ENCODE assay signal across 20 mouse cellular contexts in the genomic region with DNA sequence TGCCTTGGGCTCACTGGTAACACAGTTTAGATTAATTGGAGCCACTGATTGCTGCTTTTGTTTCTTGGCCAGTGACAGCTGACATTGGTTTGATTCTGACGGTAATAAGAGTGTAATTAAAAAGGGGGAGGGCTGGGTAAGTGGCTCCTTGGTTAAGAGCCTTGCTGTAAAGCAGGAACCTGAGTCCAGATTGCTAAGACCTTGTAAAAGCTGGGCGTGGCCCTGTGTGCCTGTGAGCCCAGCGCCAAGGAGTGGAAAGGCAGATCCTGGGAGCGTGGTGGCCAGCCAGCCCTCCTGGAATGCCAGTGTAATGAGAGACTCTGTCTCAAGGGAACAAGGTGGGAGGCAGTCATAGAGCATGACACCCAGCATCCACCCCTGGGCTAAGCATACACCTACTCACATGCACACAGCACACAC. TPM values are rescaled to one million over a fixed set of nuclear protein-coding genes. Genes with fewer than 3 reads are reported as not detected.
A peak's percentile ranks its signal among the peaks of the same experiment; 100 is the strongest.
DNase-seq lines count a peak whose midpoint lies in the region; ATAC-seq lines count a peak whose summit lies in the region.
"Had no signal": no experiment of that assay in that cellular context is flagged by ENCODE, and none has a peak within 500 bp of the region (broad histone marks: within the 10 kb centered on the region; RNA-seq: fewer than 3 reads in every experiment).

No protein-coding gene starts in this region.

- DNase-seq in hindbrain, embryonic 10.5 days (ENCODE audit: low spot score) = no peak
- DNase-seq in embryo, embryonic 10 days (ENCODE audit: low spot score) = no peak
- no peak for DNase-seq in embryo, embryonic 11 days
- DNase-seq: adrenal gland, adult 2 months; cerebellum, adult 2 months; kidney, postnatal 25 days; layer of hippocampus, postnatal 36 days; liver, postnatal 0 days; thymus, postnatal 25 days had no signal

- no peak overlapping the region for H3K4me3 ChIP-seq in hindbrain, embryonic 15.5 days
- H3K4me3 ChIP-seq in hindbrain, embryonic 10.5 days = no peak overlapping the region
- no peak overlapping the region for H3K4me3 ChIP-seq in neural tube, embryonic 12.5 days
- no peak overlapping the region for H3K4me3 ChIP-seq in neural tube, embryonic 15.5 days (replicated peaks)
- H3K4me3 ChIP-seq in forebrain, embryonic 16.5 days (replicated peaks; ENCODE audit: low read length) = no peak overlapping the region
- H3K4me3 ChIP-seq in neural tube, embryonic 14.5 days (ENCODE audit: low read depth, low read length) = no peak overlapping the region
- H3K4me3 ChIP-seq: erythroblast, embryonic 14.5 days; heart, embryonic 12.5 days; stomach, embryonic 15.5 days had no signal

- ATAC-seq in hindbrain, embryonic 15.5 days (ENCODE audit: low FRiP score, low read depth) = 0 out of 2 replicates have a peak, but pooled peaks have one; percentile 23
- 0 out of 2 replicates have a peak, but pooled peaks have one; percentile 52 for ATAC-seq in neural tube, embryonic 12.5 days (ENCODE audit: low FRiP score, low read depth)
- no peak for ATAC-seq in neural tube, embryonic 15.5 days (ENCODE audit: low FRiP score)
- ATAC-seq in forebrain, embryonic 16.5 days = peak; percentile 69
- peak; percentile 41; the same call in 1 of the 2 replicates for ATAC-seq in neural tube, embryonic 14.5 days (ENCODE audit: low read depth)
- ATAC-seq: liver, postnatal 0 days; midbrain, embryonic 16.5 days had no signal

- no peak overlapping the region for H3K9ac ChIP-seq in hindbrain, embryonic 15.5 days
- H3K9ac ChIP-seq in neural tube, embryonic 12.5 days = no peak overlapping the region
- H3K9ac ChIP-seq in neural tube, embryonic 15.5 days (replicated peaks) = no peak overlapping the region
- no peak overlapping the region for H3K9ac ChIP-seq in forebrain, embryonic 16.5 days (replicated peaks; ENCODE audit: low read depth, low read length)
- H3K9ac ChIP-seq in neural tube, embryonic 14.5 days (replicated peaks; ENCODE audit: low read depth, low read length) = no peak overlapping the region; the same call in 1 of the 2 replicates
- H3K9ac ChIP-seq: heart, embryonic 12.5 days; liver, postnatal 0 days; stomach, embryonic 15.5 days had no signal

- no peaks in the 10 kb centered on the region for H3K4me1 ChIP-seq in hindbrain, embryonic 15.5 days (replicated peaks)
- no peaks in the 10 kb centered on the region for H3K4me1 ChIP-seq in hindbrain, embryonic 10.5 days (replicated peaks)
- H3K4me1 ChIP-seq in neural tube, embryonic 12.5 days = peaks cover 3% of the 10 kb centered on the region; the same call in 1 of the 2 replicates
- no peaks in the 10 kb centered on the region for H3K4me1 ChIP-seq in neural tube, embryonic 15.5 days
- H3K4me1 ChIP-seq in forebrain, embryonic 16.5 days (replicated peaks; ENCODE audit: control insufficient read depth, insufficient read depth, low read length) = peaks cover 7% of the 10 kb centered on the region; the same call in 1 of the 2 replicates
- H3K4me1 ChIP-seq in neural tube, embryonic 14.5 days (ENCODE audit: control insufficient read depth, insufficient read depth, low read length) = no peaks in the 10 kb centered on the region
- H3K4me1 ChIP-seq: heart, embryonic 12.5 days; stomach, embryonic 15.5 days had no signal

- H3K27ac ChIP-seq in hindbrain, embryonic 15.5 days (replicated peaks) = no peak overlapping the region
- no peak overlapping the region for H3K27ac ChIP-seq in hindbrain, embryonic 10.5 days
- H3K27ac ChIP-seq in neural tube, embryonic 12.5 days = no peak overlapping the region
- H3K27ac ChIP-seq in neural tube, embryonic 15.5 days (replicated peaks) = no peak overlapping the region
- H3K27ac ChIP-seq in forebrain, embryonic 16.5 days (ENCODE audit: low read length) = no peak overlapping the region
- no peak overlapping the region for H3K27ac ChIP-seq in neural tube, embryonic 14.5 days (ENCODE audit: low read depth, low read length)
- H3K27ac ChIP-seq: macrophage; stomach, embryonic 15.5 days had no signal

- H3K27me3 ChIP-seq in hindbrain, embryonic 15.5 days = no peaks in the 10 kb centered on the region
- no peaks in the 10 kb centered on the region for H3K27me3 ChIP-seq in hindbrain, embryonic 10.5 days (ENCODE audit: insufficient read depth, poor library complexity, severe bottlenecking)
- no peaks in the 10 kb centered on the region for H3K27me3 ChIP-seq in neural tube, embryonic 12.5 days (replicated peaks)
- no peaks in the 10 kb centered on the region for H3K27me3 ChIP-seq in neural tube, embryonic 15.5 days (replicated peaks)
- no peaks in the 10 kb centered on the region for H3K27me3 ChIP-seq in forebrain, embryonic 16.5 days (replicated peaks; ENCODE audit: control insufficient read depth, insufficient read depth, low read length)
- no peaks in the 10 kb centered on the region for H3K27me3 ChIP-seq in neural tube, embryonic 14.5 days (ENCODE audit: control insufficient read depth, insufficient read depth, low read length)
- H3K27me3 ChIP-seq: heart, embryonic 12.5 days; stomach, embryonic 15.5 days had no signal

- H3K4me2 ChIP-seq in hindbrain, embryonic 15.5 days = no peak overlapping the region
- no peak overlapping the region for H3K4me2 ChIP-seq in neural tube, embryonic 12.5 days (replicated peaks)
- H3K4me2 ChIP-seq in neural tube, embryonic 15.5 days = no peak overlapping the region
- H3K4me2 ChIP-seq in forebrain, embryonic 16.5 days (ENCODE audit: low read length) = no peak overlapping the region
- no peak overlapping the region for H3K4me2 ChIP-seq in neural tube, embryonic 14.5 days (ENCODE audit: low read depth, low read length)
- H3K4me2 ChIP-seq: heart, embryonic 12.5 days; stomach, embryonic 15.5 days had no signal

- H3K9me3 ChIP-seq in hindbrain, embryonic 15.5 days = no peaks in the 10 kb centered on the region
- H3K9me3 ChIP-seq in hindbrain, embryonic 10.5 days = no peaks in the 10 kb centered on the region
- no peaks in the 10 kb centered on the region for H3K9me3 ChIP-seq in neural tube, embryonic 12.5 days
- no peaks in the 10 kb centered on the region for H3K9me3 ChIP-seq in neural tube, embryonic 15.5 days (replicated peaks)
- no peaks in the 10 kb centered on the region for H3K9me3 ChIP-seq in forebrain, embryonic 16.5 days (ENCODE audit: control insufficient read depth, low read length)
- H3K9me3 ChIP-seq in neural tube, embryonic 14.5 days (ENCODE audit: control insufficient read depth, low read length) = no peaks in the 10 kb centered on the region
- H3K9me3 ChIP-seq: G1E; heart, embryonic 12.5 days; stomach, embryonic 15.5 days had no signal

- WGBS in hindbrain, embryonic 15.5 days = 68% methylated on average over 4 of the region's 4 CpGs
- WGBS in hindbrain, embryonic 10.5 days = 89% methylated on average over 4 of the region's 4 CpGs
- 45% methylated on average over 4 of the region's 4 CpGs for WGBS in neural tube, embryonic 12.5 days
- 35% methylated on average over 4 of the region's 4 CpGs for WGBS in neural tube, embryonic 15.5 days
- 28% methylated on average over 4 of the region's 4 CpGs for WGBS in forebrain, embryonic 16.5 days
- WGBS in neural tube, embryonic 14.5 days = 31% methylated on average over 4 of the region's 4 CpGs

- H3K36me3 ChIP-seq in hindbrain, embryonic 15.5 days = peaks cover 27% of the 10 kb centered on the region
- peaks cover 59% of the 10 kb centered on the region for H3K36me3 ChIP-seq in hindbrain, embryonic 10.5 days
- H3K36me3 ChIP-seq in neural tube, embryonic 12.5 days = peaks cover 31% of the 10 kb centered on the region
- peaks cover 38% of the 10 kb centered on the region for H3K36me3 ChIP-seq in neural tube, embryonic 15.5 days
- H3K36me3 ChIP-seq in forebrain, embryonic 16.5 days (ENCODE audit: control insufficient read depth, insufficient read depth) = peaks cover 13% of the 10 kb centered on the region
- peaks cover 13% of the 10 kb centered on the region for H3K36me3 ChIP-seq in neural tube, embryonic 14.5 days (ENCODE audit: control insufficient read depth, insufficient read depth, low read length)

RNA-seq across cellular contexts. Expression of a gene that starts 38.4 kb away (rescaled TPM):
- 119 and 123 TPM in 2 replicates for polyA plus RNA-seq in hindbrain, embryonic 15.5 days (2015; fragmentation: Nextera tagmentation; extraction: Ambion mirVana)
- 64.0 and 66.5 TPM in 2 replicates for polyA plus RNA-seq in hindbrain, embryonic 10.5 days (2016; fragmentation: Nextera tagmentation; extraction: Ambion mirVana)
- polyA plus RNA-seq in neural tube, embryonic 12.5 days (2016; fragmentation: Nextera tagmentation; extraction: Ambion mirVana) = 89.7 and 97.0 TPM in 2 replicates
- polyA plus RNA-seq in neural tube, embryonic 15.5 days (2015; fragmentation: Nextera tagmentation; extraction: Ambion mirVana) = 128 and 135 TPM in 2 replicates
- 120 and 139 TPM in 2 replicates for polyA plus RNA-seq in forebrain, embryonic 16.5 days (2015; fragmentation: Nextera tagmentation; extraction: Ambion mirVana)
- polyA plus RNA-seq in neural tube, embryonic 14.5 days (2014; fragmentation: Nextera tagmentation; extraction: Ambion mirVana) = 134 TPM in 2 replicates
